Mouse (Mus musculus): ENCODE results near the gene Tmed6. TPM values are rescaled to one million over a fixed set of nuclear protein-coding genes. Genes with fewer than 3 reads are reported as not detected.
A peak's percentile ranks its signal among the peaks of the same experiment; 100 is the strongest.

Tmed6 gene
- polyA plus RNA-seq, 1 experiment = not detected

DNA sequence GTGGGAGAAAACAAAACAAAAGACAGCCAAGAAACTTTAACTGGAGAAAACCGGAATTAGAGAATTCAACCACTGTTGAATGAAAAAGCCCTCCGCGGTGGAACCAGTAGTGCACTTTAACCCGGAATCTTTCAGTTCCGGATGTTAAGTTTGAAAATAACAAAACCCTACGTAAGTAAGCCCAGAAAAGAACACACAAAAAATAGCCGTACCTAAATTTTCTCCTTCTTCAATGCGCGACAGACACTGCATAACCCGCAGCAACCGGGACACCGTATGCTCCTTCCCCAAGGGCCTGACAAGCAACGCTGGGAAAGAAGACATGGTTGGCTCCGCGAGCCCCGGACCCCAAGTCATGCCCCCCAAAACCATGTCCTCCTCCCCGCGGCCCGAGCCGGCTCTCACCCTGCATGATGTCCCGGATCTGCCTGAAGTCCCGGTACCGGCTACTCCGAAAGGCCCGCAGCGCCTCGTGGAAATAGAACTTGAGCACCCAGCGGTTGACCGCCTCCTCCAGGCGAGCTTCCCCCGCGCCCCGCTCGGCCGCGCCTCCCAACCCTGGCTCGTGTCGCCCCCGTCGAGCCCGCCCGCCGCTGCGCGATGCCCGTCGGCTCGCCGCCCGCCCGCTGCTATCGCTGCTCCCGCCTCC, 30.4 kb upstream of the Tmed6 start:
- H3K4me1 ChIP-seq (ENCODE audit: control insufficient read depth, insufficient read depth, insufficient read length, low read length) = peaks cover 3% of the 10 kb centered on the region
- peak overlapping the region; percentile 98 for H3K4me3 ChIP-seq (ENCODE audit: insufficient read depth, low read depth, low read length)
- H3K27ac ChIP-seq (replicated peaks; ENCODE audit: low read depth, low read length) = peak overlapping the region; percentile 77

- H3K27ac ChIP-seq (replicated peaks; ENCODE audit: low read depth, low read length) = no peak overlapping the region
- no peaks in the 10 kb centered on the region; the same call in 1 of the 2 replicates for H3K4me1 ChIP-seq (ENCODE audit: control insufficient read depth, insufficient read depth, insufficient read length, low read length)
- no peak overlapping the region for H3K4me3 ChIP-seq (ENCODE audit: insufficient read depth, low read depth, low read length)
Measured at GRCm38 (mm10) chr8:107090531-107090930, 25.1 kb upstream of the Tmed6 start.

GRCm38 (mm10) chr8:107088526-107089063, 23.2 kb upstream of the Tmed6 start:
- no peaks in the 10 kb centered on the region for H3K4me1 ChIP-seq (ENCODE audit: control insufficient read depth, insufficient read depth, insufficient read length, low read length)
- no peak overlapping the region for H3K4me3 ChIP-seq (ENCODE audit: insufficient read depth, low read depth, low read length)
- H3K27ac ChIP-seq (replicated peaks; ENCODE audit: low read depth, low read length) = no peak overlapping the region

DNA sequence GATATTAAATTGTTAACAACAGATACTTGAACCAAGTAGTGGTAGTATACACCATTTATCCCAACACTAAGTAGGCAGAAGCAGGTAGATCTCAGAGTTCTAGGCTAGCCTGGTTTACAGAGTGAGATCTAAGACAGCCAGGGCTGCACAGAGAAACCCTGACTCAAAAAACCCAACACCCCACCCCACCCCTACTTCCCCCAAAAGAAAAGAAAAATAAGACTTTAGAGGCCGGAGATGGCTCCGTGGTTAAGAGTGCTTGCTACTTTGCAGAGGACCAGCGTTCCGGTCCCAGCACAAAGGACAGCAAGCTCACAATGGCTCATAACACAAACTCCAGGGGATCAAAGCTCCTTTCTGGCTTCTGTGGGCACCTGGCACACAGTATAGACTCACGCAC, 20.6 kb upstream of the Tmed6 start:
- no peak overlapping the region for H3K4me3 ChIP-seq (ENCODE audit: insufficient read depth, low read depth, low read length)
- no peaks in the 10 kb centered on the region for H3K4me1 ChIP-seq (ENCODE audit: control insufficient read depth, insufficient read depth, insufficient read length, low read length)
- H3K27ac ChIP-seq (replicated peaks; ENCODE audit: low read depth, low read length) = no peak overlapping the region

GRCm38 (mm10) chr8:107085358-107085757, 19.9 kb upstream of the Tmed6 start:
- Histone ChIP-seq H3K4me1 (ENCODE audit: control insufficient read depth, insufficient read depth, insufficient read length, low read length) (no peaks in the 10 kb centered on the region), H3K4me3 (ENCODE audit: insufficient read depth, low read depth, low read length) (no peak overlapping the region), H3K27ac (replicated peaks; ENCODE audit: low read depth, low read length) (no peak overlapping the region)

GRCm38 (mm10) chr8:107076239-107076888, 10.9 kb upstream of the Tmed6 start:
- no peak overlapping the region for H3K4me3 ChIP-seq (ENCODE audit: insufficient read depth, low read depth, low read length)

DNA sequence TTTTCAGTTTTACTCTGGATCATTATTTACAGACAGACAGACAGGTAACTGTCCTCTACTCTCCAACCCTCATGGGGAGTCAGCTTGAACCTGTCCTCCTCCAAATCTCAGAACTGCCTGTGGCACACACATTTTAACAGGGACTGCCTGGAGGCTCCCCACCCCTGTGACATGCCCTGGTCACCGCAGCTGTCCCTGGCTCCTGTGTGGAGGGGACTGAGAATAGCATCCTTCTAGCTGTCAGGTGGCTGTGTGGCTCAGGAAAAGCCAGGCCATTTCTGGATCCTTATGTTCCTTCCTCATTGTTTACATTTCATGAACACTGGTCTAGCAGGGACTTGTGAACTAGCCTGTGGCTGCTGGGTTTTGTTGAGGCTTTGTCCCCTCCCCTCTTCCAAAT, 8.7 kb upstream of the Tmed6 start:
- Histone ChIP-seq H3K4me3 (ENCODE audit: insufficient read depth, low read depth, low read length) (no peak overlapping the region), H3K27ac (replicated peaks; ENCODE audit: low read depth, low read length) (no peak overlapping the region), H3K4me1 (ENCODE audit: control insufficient read depth, insufficient read depth, insufficient read length, low read length) (no peaks in the 10 kb centered on the region)

More at GRCm38 (mm10) chr8:107076239-107076888, 10.9 kb upstream of the Tmed6 start:
- H3K4me1 ChIP-seq (ENCODE audit: control insufficient read depth, insufficient read depth, insufficient read length, low read length) = no peaks in the 10 kb centered on the region
- H3K27ac ChIP-seq (replicated peaks; ENCODE audit: low read depth, low read length) = no peak overlapping the region

DNA sequence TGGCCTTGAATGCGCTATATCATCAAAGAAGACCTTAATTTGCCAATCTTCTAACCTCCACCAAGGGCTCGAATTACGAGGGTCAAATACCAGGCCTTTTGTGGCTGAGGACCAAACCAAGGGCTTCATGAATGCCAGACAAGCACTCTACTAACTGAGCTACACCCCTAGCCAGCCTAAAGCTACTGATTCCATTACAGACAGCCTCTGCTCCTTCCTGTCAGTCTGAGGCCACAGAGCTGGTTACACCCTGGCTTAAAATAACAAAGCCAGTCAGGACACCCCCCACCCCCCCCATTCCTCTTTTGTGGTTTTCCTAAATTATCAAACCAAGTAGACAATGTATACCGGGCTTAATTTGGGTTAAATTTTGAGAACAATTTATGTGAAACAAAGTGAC, 8.3 kb upstream of the Tmed6 start:
- H3K4me1 ChIP-seq (ENCODE audit: control insufficient read depth, insufficient read depth, insufficient read length, low read length) = no peaks in the 10 kb centered on the region
- H3K27ac ChIP-seq (replicated peaks; ENCODE audit: low read depth, low read length) = no peak overlapping the region
- H3K4me3 ChIP-seq (ENCODE audit: insufficient read depth, low read depth, low read length) = no peak overlapping the region

- H3K4me1 ChIP-seq (ENCODE audit: control insufficient read depth, insufficient read depth, insufficient read length, low read length) = no peaks in the 10 kb centered on the region
- no peak overlapping the region for H3K4me3 ChIP-seq (ENCODE audit: insufficient read depth, low read depth, low read length)
- no peak overlapping the region for H3K27ac ChIP-seq (replicated peaks; ENCODE audit: low read depth, low read length)
Measured at GRCm38 (mm10) chr8:107062613-107063012, 2.8 kb downstream of the Tmed6 start.

DNA sequence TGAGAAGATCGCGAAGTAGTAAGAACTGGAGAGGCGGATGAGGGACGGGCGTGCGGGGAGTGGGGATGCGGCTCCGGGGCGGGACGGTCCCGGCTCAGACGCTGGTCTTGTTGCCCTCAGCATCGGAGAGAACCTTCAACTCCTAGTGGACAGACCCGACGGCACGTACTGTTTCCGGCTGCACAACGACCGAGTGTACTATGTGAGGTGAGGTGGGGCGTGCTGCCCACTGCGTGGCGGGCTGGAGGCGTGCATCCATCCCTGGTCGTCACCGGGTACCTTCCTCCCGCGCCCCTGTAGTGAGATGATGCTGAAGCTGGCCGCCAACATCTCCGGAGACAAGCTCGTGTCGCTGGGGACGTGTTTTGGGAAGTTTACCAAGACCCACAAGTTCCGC, 8.5 kb downstream of the Tmed6 start:
- Histone ChIP-seq H3K4me3 (ENCODE audit: insufficient read depth, low read depth, low read length) (peak overlapping the region; percentile 85), H3K27ac (replicated peaks; ENCODE audit: low read depth, low read length) (peak overlapping the region; percentile 20), H3K4me1 (ENCODE audit: control insufficient read depth, insufficient read depth, insufficient read length, low read length) (peaks cover 3% of the 10 kb centered on the region; the same call in 1 of the 2 replicates)

DNA sequence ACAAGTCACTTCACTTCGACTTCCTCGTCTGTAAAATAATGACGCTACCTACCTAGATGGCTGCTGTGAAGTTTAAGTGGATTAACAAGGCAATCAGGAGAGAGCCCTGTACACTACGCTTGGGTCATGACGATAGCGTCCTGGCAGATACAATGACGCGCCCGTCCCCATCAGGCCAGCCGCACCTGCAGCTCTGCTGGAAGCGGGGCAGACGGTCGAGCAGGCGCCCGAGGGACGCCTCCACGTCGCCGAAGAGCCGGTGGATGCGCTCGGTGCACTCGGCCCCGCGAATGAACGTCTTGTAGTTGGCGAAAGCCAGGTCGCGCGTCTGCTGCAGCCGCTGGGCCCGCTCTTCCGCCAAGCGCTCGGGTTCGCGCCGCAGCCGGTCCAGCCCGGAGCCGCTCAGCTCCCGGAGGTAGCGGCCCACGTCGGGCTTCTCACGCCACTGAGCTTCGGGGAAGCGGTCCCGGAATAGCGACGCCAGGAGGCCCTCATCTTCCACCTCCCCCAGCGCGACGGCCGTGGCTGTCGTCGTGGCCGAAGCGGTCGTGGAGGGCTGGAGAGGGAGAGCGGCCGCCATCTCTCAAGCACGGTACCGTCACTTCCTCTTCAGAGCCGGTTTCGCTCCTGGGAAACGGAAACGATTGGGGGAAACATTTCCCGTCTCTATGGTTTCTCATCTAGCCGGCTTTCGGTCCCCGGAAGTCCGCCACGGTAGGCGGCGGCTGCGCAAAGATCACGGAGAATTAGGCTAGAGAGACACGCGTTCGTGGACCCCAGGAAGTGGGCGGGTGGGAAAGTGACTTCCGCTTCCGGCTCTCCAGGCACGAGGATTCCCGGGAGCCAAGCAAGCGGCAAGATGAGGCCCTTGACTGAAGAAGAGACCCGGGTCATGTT, 9.1 kb downstream of the Tmed6 start, which contains the start of the genes Cog8 and Nip7:
Gene Cog8 (minus strand): TSS at position 614 of the 897 bp plus-strand sequence.
Gene Nip7 (plus strand): TSS at position 802 of the 897 bp plus-strand sequence.
- H3K4me3 ChIP-seq (ENCODE audit: insufficient read depth, low read depth, low read length) = peak within 1 kb of the TSS; percentile 85
- peak within 1 kb of the TSS; percentile 80 for H3K27ac ChIP-seq (replicated peaks; ENCODE audit: low read depth, low read length)
- H3K4me1 ChIP-seq (ENCODE audit: control insufficient read depth, insufficient read depth, insufficient read length, low read length) = peaks cover 3% of the 10 kb centered on the region; the same call in 1 of the 2 replicates

GRCm38 (mm10) chr8:107052046-107052445, 13.4 kb downstream of the Tmed6 start:
- no peak overlapping the region for H3K4me3 ChIP-seq (ENCODE audit: insufficient read depth, low read depth, low read length)
- H3K27ac ChIP-seq (replicated peaks; ENCODE audit: low read depth, low read length) = no peak overlapping the region
- H3K4me1 ChIP-seq (ENCODE audit: control insufficient read depth, insufficient read depth, insufficient read length, low read length) = peaks cover 2% of the 10 kb centered on the region; the same call in 1 of the 2 replicates

- Histone ChIP-seq H3K4me1 (ENCODE audit: control insufficient read depth, insufficient read depth, insufficient read length, low read length) (peaks cover 4% of the 10 kb centered on the region; the same call in 1 of the 2 replicates), H3K27ac (replicated peaks; ENCODE audit: low read depth, low read length) (no peak overlapping the region), H3K4me3 (ENCODE audit: insufficient read depth, low read depth, low read length) (no peak overlapping the region)
Measured at GRCm38 (mm10) chr8:107049480-107049879, 16.0 kb downstream of the Tmed6 start.

DNA sequence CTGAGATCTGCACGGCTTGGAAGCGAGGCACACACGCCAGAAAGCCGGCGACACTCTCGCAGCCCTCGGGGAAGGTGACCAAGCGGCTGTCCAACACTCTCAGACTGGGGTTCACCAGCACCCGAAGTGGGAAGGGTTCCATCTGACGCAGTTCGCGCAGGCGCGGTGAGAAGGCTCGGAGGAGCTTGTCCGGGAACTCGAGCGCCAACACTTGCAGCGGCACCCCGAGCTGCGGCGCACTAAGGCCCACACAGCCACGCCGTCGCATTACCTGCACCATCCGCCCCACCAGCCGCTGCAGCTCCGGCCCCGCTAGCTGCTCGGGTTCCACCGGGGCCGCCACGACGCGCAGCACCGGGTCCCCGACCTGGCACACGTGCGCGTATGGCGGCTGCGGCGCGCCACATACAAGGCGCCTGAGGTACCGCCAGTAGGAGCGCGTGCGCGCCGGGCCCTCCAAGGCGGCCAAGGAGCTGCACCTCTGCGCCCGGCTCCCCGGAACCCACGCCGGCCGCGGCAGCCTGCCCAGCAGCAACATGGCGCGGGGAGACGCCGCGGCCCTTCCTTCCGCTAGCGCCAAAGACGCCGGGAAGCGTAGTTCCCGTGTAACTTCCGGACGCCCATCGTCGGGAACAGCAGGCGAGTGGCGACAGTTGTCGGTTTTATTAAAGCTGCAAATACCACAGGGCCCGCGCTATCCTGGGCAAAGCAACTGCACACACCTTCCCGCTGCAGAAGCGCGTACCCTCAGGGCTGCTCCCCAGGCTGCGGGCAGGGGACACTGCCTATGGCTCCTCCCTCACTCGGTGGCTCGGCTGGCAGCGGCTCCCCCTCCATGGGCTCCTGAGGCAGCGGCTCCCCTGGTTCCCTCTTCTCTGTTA, 17.1 kb downstream of the Tmed6 start, which contains the start of gene Pdf:
Gene Pdf (minus strand): TSS at position 554 of the 881 bp plus-strand sequence.
- Histone ChIP-seq H3K27ac (replicated peaks; ENCODE audit: low read depth, low read length) (peak within 1 kb of the TSS; percentile 46), H3K4me1 (ENCODE audit: control insufficient read depth, insufficient read depth, insufficient read length, low read length) (peaks cover 4% of the 10 kb centered on the region; the same call in 1 of the 2 replicates), H3K4me3 (ENCODE audit: insufficient read depth, low read depth, low read length) (peak within 1 kb of the TSS; percentile 78)
